Mouse (Mus musculus): ENCODE data around the gene Ankrd39. TPM values are rescaled to one million over a fixed set of nuclear protein-coding genes. Genes with fewer than 3 reads are reported as not detected.

Gene Ankrd39
- polyA plus RNA-seq, 1 experiment from 2014 or later = 23.3 TPM

GRCm38 (mm10) chr1:36501261-36501660 lies 46.0 kb downstream of the Ankrd39 start:
- Histone ChIP-seq H3K27ac (ENCODE audit: low read length) (no peak overlapping the region), H3K4me3 (ENCODE audit: low read length) (no peak overlapping the region), H3K4me1 (replicated peaks; ENCODE audit: control insufficient read depth, insufficient read depth, low read length) (no peaks in the 10 kb centered on the region), H3K36me3 (ENCODE audit: control insufficient read depth, insufficient read depth, low read length) (peaks cover 4% of the 10 kb centered on the region; the same call in 1 of the 2 replicates), H3K27me3 (ENCODE audit: control insufficient read depth, insufficient read depth, low read depth, low read length) (no peaks in the 10 kb centered on the region), H3K4me2 (ENCODE audit: low read depth, low read length) (no peak overlapping the region), H3K9ac (ENCODE audit: low read length) (no peak overlapping the region), H3K9me3 (ENCODE audit: control insufficient read depth, low read length) (no peaks in the 10 kb centered on the region)
- WGBS = 10% methylated on average over 3 of the region's 3 CpGs
- peak; percentile 48; the same call in 1 of the 2 replicates for ATAC-seq (ENCODE audit: low read depth)

GRCm38 (mm10) chr1:36497312-36497711 lies 49.9 kb downstream of the Ankrd39 start:
- Histone ChIP-seq H3K27ac (ENCODE audit: low read length) (no peak overlapping the region), H3K9me3 (ENCODE audit: control insufficient read depth, low read length) (no peaks in the 10 kb centered on the region), H3K36me3 (ENCODE audit: control insufficient read depth, insufficient read depth, low read length) (0 out of 2 replicates have a peak, but pooled peaks cover 2% of the 10 kb centered on the region), H3K9ac (ENCODE audit: low read length) (no peak overlapping the region), H3K4me2 (ENCODE audit: low read depth, low read length) (no peak overlapping the region), H3K4me3 (ENCODE audit: low read length) (no peak overlapping the region), H3K27me3 (ENCODE audit: control insufficient read depth, insufficient read depth, low read depth, low read length) (no peaks in the 10 kb centered on the region), H3K4me1 (replicated peaks; ENCODE audit: control insufficient read depth, insufficient read depth, low read length) (no peaks in the 10 kb centered on the region; the same call in 1 of the 2 replicates)
- 60% methylated on average over 2 of the region's 2 CpGs for WGBS
- no peak for ATAC-seq (ENCODE audit: low read depth)

DNA sequence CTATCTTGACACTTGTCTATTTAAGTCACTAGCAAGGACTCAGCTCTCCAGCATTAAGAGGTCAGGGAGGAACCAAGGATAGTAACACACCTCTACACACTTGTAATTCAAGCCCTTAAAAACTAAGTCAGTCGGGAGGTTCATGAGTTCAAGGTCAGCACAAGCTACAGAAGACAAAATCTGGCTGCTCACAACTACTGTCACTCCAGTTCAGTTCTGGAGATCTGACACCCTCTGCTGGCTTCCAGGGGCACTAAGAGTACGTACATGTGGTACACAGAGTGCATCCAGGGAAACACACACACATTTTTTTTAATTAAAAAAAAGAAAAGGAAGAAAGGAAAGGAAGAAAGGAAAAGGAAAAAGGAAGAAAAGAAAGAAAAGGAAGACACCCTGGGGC lies 50.5 kb downstream of the Ankrd39 start:
- H3K9ac ChIP-seq (ENCODE audit: low read length) = no peak overlapping the region
- no peak for ATAC-seq (ENCODE audit: low read depth)
- H3K4me2 ChIP-seq (ENCODE audit: low read depth, low read length) = no peak overlapping the region
- H3K9me3 ChIP-seq (ENCODE audit: control insufficient read depth, low read length) = no peaks in the 10 kb centered on the region
- WGBS = 43% methylated on average over 2 of the region's 2 CpGs
- H3K4me1 ChIP-seq (replicated peaks; ENCODE audit: control insufficient read depth, insufficient read depth, low read length) = no peaks in the 10 kb centered on the region; the same call in 1 of the 2 replicates
- H3K4me3 ChIP-seq (ENCODE audit: low read length) = no peak overlapping the region
- H3K27ac ChIP-seq (ENCODE audit: low read length) = no peak overlapping the region
- H3K36me3 ChIP-seq (ENCODE audit: control insufficient read depth, insufficient read depth, low read length) = 0 out of 2 replicates have a peak, but pooled peaks cover 2% of the 10 kb centered on the region
- no peaks in the 10 kb centered on the region for H3K27me3 ChIP-seq (ENCODE audit: control insufficient read depth, insufficient read depth, low read depth, low read length)

- Histone ChIP-seq H3K4me3 (ENCODE audit: low read length) (no peak overlapping the region), H3K27ac (ENCODE audit: low read length) (no peak overlapping the region), H3K9ac (ENCODE audit: low read length) (no peak overlapping the region), H3K4me1 (replicated peaks; ENCODE audit: control insufficient read depth, insufficient read depth, low read length) (no peaks in the 10 kb centered on the region; the same call in 1 of the 2 replicates), H3K4me2 (ENCODE audit: low read depth, low read length) (no peak overlapping the region), H3K27me3 (ENCODE audit: control insufficient read depth, insufficient read depth, low read depth, low read length) (no peaks in the 10 kb centered on the region), H3K9me3 (ENCODE audit: control insufficient read depth, low read length) (no peaks in the 10 kb centered on the region), H3K36me3 (ENCODE audit: control insufficient read depth, insufficient read depth, low read length) (no peaks in the 10 kb centered on the region)
- WGBS = 67% methylated on average over 6 of the region's 6 CpGs
- no peak for ATAC-seq (ENCODE audit: low read depth)
These were observed 53.9 kb downstream of the Ankrd39 start for GRCm38 (mm10) chr1:36493299-36493698.

GRCm38 (mm10) chr1:36492416-36493139 lies 54.7 kb downstream of the Ankrd39 start:
- WGBS = 35% methylated on average over 9 of the region's 9 CpGs
- Histone ChIP-seq H3K36me3 (ENCODE audit: control insufficient read depth, insufficient read depth, low read length) (no peaks in the 10 kb centered on the region), H3K4me2 (ENCODE audit: low read depth, low read length) (no peak overlapping the region), H3K4me1 (replicated peaks; ENCODE audit: control insufficient read depth, insufficient read depth, low read length) (no peaks in the 10 kb centered on the region; the same call in 1 of the 2 replicates), H3K27ac (ENCODE audit: low read length) (no peak overlapping the region), H3K9me3 (ENCODE audit: control insufficient read depth, low read length) (no peaks in the 10 kb centered on the region), H3K27me3 (ENCODE audit: control insufficient read depth, insufficient read depth, low read depth, low read length) (no peaks in the 10 kb centered on the region), H3K4me3 (ENCODE audit: low read length) (no peak overlapping the region), H3K9ac (ENCODE audit: low read length) (no peak overlapping the region)
- peak; percentile 90 for ATAC-seq (ENCODE audit: low read depth)

DNA sequence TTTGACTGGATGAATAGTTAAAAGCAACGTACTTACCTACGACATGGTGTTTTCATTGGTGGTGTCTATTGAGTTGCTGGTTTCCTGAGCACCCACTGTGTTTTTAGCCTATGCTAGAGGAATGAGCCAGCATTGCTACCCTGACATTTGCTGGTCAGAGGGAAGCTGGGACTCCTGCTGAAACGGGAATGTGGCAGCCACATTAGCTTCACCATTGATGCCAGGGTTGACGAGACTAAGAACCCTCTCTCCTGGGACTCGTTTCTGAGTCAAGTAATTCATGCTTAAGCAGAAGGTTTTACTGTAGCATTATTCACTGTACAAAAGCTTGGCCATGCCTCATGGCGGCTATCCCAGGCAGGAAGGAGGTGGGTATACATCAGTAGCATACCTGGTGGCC lies 57.6 kb downstream of the Ankrd39 start:
- no peaks in the 10 kb centered on the region for H3K9me3 ChIP-seq (ENCODE audit: control insufficient read depth, low read length)
- H3K4me2 ChIP-seq (ENCODE audit: low read depth, low read length) = no peak overlapping the region
- no peaks in the 10 kb centered on the region for H3K27me3 ChIP-seq (ENCODE audit: control insufficient read depth, insufficient read depth, low read depth, low read length)
- no peak for ATAC-seq (ENCODE audit: low read depth)
- H3K4me1 ChIP-seq (replicated peaks; ENCODE audit: control insufficient read depth, insufficient read depth, low read length) = peaks cover 3% of the 10 kb centered on the region; the same call in 1 of the 2 replicates
- H3K27ac ChIP-seq (ENCODE audit: low read length) = no peak overlapping the region
- no peak overlapping the region for H3K4me3 ChIP-seq (ENCODE audit: low read length)
- H3K9ac ChIP-seq (ENCODE audit: low read length) = no peak overlapping the region
- H3K36me3 ChIP-seq (ENCODE audit: control insufficient read depth, insufficient read depth, low read length) = no peaks in the 10 kb centered on the region
- 81% methylated on average over 6 of the region's 6 CpGs for WGBS

Small RNA genes lying within 50 kb of the gene (microRNA-seq; reads per million reads assigned to microRNA genes)
- not detected for gene Gm47280

Other genes starting within 250 kb of the Ankrd39 start
- 9.1 and 10.9 TPM in 2 replicates for gene Arid5a, start 239.7 kb downstream of the Ankrd39 start, polyA plus RNA-seq (2015; fragmentation: Nextera tagmentation; extraction: Ambion mirVana)
- 40.8 and 42.9 TPM in 2 replicates for gene Kansl3, start 178.3 kb downstream of the Ankrd39 start, polyA plus RNA-seq (2015; fragmentation: Nextera tagmentation; extraction: Ambion mirVana)
- gene Fer1l5, start 175.2 kb downstream of the Ankrd39 start, polyA plus RNA-seq (2015; fragmentation: Nextera tagmentation; extraction: Ambion mirVana) = 0.88 and 1.1 TPM in 2 replicates
- gene Lman2l, start 102.2 kb downstream of the Ankrd39 start, polyA plus RNA-seq (2015; fragmentation: Nextera tagmentation; extraction: Ambion mirVana) = 45.6 and 48.5 TPM in 2 replicates
- gene Cnnm4, start 75.8 kb downstream of the Ankrd39 start, polyA plus RNA-seq (2015; fragmentation: Nextera tagmentation; extraction: Ambion mirVana) = 12.3 and 13.0 TPM in 2 replicates
- 3.5 and 4.4 TPM in 2 replicates for gene Cnnm3, start 35.6 kb downstream of the Ankrd39 start, polyA plus RNA-seq (2015; fragmentation: Nextera tagmentation; extraction: Ambion mirVana)
- 17.9 and 20.0 TPM in 2 replicates for gene Ankrd23, start 10.6 kb downstream of the Ankrd39 start, polyA plus RNA-seq (2015; fragmentation: Nextera tagmentation; extraction: Ambion mirVana)
- gene Gm42417, start 8.0 kb downstream of the Ankrd39 start, polyA plus RNA-seq (2015; fragmentation: Nextera tagmentation; extraction: Ambion mirVana) = 0.29 TPM in 1 of 2 replicates, not detected in the other
- 14.4 and 14.8 TPM in 2 replicates for gene Sema4c, start 10.9 kb upstream of the Ankrd39 start, polyA plus RNA-seq (2015; fragmentation: Nextera tagmentation; extraction: Ambion mirVana)
- gene Fam178b, start 135.7 kb upstream of the Ankrd39 start, polyA plus RNA-seq (2015; fragmentation: Nextera tagmentation; extraction: Ambion mirVana) = 4.4 and 5.5 TPM in 2 replicates
- gene Cox5b, start 144.0 kb upstream of the Ankrd39 start, polyA plus RNA-seq (2015; fragmentation: Nextera tagmentation; extraction: Ambion mirVana) = 514 and 543 TPM in 2 replicates
- not detected in 2 replicates for gene 4933424G06Rik, start 162.7 kb upstream of the Ankrd39 start, polyA plus RNA-seq (2015; fragmentation: Nextera tagmentation; extraction: Ambion mirVana)
- 90.0 and 93.1 TPM in 2 replicates for gene Actr1b, start 167.0 kb upstream of the Ankrd39 start, polyA plus RNA-seq (2015; fragmentation: Nextera tagmentation; extraction: Ambion mirVana)
- 1.5 and 1.9 TPM in 2 replicates for gene Zap70, start 214.4 kb upstream of the Ankrd39 start, polyA plus RNA-seq (2015; fragmentation: Nextera tagmentation; extraction: Ambion mirVana)

Data from lung, embryonic 16.5 days (tissue).